Comparison of ENCODE assay signal across 7 mouse cellular contexts in genomic region chr10:86600843-86601242, GRCm38 (mm10).
DNase-seq lines count a peak whose midpoint lies in the region; ATAC-seq and TF ChIP-seq lines count a peak whose summit lies in the region.
"Not testable (repeated sequence)": the region's sequence is repeated elsewhere in the genome, so short reads cannot be mapped to it uniquely, and the experiment has no call there.

No protein-coding gene starts in this region.

- H3K36me3 ChIP-seq in CH12.LX (replicated peaks in 1 of 2; ENCODE audit: control insufficient read depth in 1 of 2, insufficient read depth in 1 of 2, low read length in 1 of 2); embryonic facial prominence, embryonic 10.5 days (replicated peaks); intestine, postnatal 0 days (ENCODE audit: control insufficient read depth, insufficient read depth); limb, embryonic 11.5 days (ENCODE audit: control insufficient read depth, insufficient read depth, low read length): not testable (repeated sequence)

- H3K9me3 ChIP-seq in CH12.LX (replicated peaks; ENCODE audit: low read length); embryonic facial prominence, embryonic 10.5 days; intestine, postnatal 0 days (ENCODE audit: control insufficient read depth); limb, embryonic 11.5 days (ENCODE audit: control insufficient read depth, low read length): not testable (repeated sequence)

- in situ Hi-C loops in CH12.LX (cut with MboI; ENCODE audit: low pct_ligation_motif_present, low pct_unique_long_range_greater_than_20kb, low sequenced_read_pairs), result not testable (repeated sequence)

- not testable (repeated sequence) for ATAC-seq in intestine, postnatal 0 days; limb, embryonic 11.5 days (ENCODE audit: insufficient number of reproducible peaks, low FRiP score, low TSS enrichment, low read depth)

- 43% methylated on average over 7 of the region's 7 CpGs for WGBS in embryonic facial prominence, embryonic 10.5 days
- WGBS in intestine, postnatal 0 days, result 46% methylated on average over 7 of the region's 7 CpGs
- WGBS in limb, embryonic 11.5 days, result 44% methylated on average over 7 of the region's 7 CpGs

- not testable (repeated sequence) for TF ChIP-seq EP300 in CH12.LX (IDR thresholded peaks at IDR 0.05; ENCODE audit: low read length)

- H3K4me1 ChIP-seq in CH12.LX (ENCODE audit: control insufficient read depth in 1 of 2, insufficient read depth in 2 of 2); embryonic facial prominence, embryonic 10.5 days; intestine, postnatal 0 days (replicated peaks; ENCODE audit: control insufficient read depth, insufficient read depth, low read length); limb, embryonic 11.5 days (ENCODE audit: control insufficient read depth, insufficient read depth, low read length): not testable (repeated sequence)

- H3K27ac ChIP-seq in CH12.LX (ENCODE audit: insufficient read depth, low read depth); embryonic facial prominence, embryonic 10.5 days (replicated peaks); intestine, postnatal 0 days (ENCODE audit: low read depth, low read length); limb, embryonic 11.5 days (replicated peaks; ENCODE audit: low read depth, low read length): not testable (repeated sequence)

- TF ChIP-seq RAD21 in CH12.LX (IDR thresholded peaks at IDR 0.05; ENCODE audit: low read depth, low read length), result peak; percentile 36

- H3K4me3 ChIP-seq in CH12.LX (replicated peaks in 1 of 3; ENCODE audit: low read depth in 2 of 3, low read length in 2 of 3, poor library complexity in 1 of 3); embryonic facial prominence, embryonic 10.5 days; intestine, postnatal 0 days (ENCODE audit: low read depth, low read length); limb, embryonic 11.5 days (ENCODE audit: low read depth, low read length): not testable (repeated sequence)

- dilution Hi-C loops in CH12.LX (cut with MboI; ENCODE audit: extremely low pct_ligation_motif_present, extremely low pct_unique_long_range_greater_than_20kb, low sequenced_read_pairs), result not testable (repeated sequence)

- not testable (repeated sequence) for H3K9ac ChIP-seq in CH12.LX (ENCODE audit: insufficient read depth, low read depth); intestine, postnatal 0 days (ENCODE audit: low read depth, low read length); limb, embryonic 11.5 days (ENCODE audit: low read length)

- TF ChIP-seq CTCF in CH12.LX (conservative IDR thresholded peaks at IDR 0.05 in 1 of 2, IDR thresholded peaks at IDR 0.05 in 1 of 2; ENCODE audit: low read depth in 2 of 2, low read length in 2 of 2), result peak in 1 of 2 experiments; percentile 57; a peak in 2 of 4 replicates
- TF ChIP-seq CTCF in intestine, postnatal 0 days (IDR thresholded peaks at IDR 0.05; ENCODE audit: low read depth), result peak; percentile 48

- DNase-seq in CH12.LX (ENCODE audit: extremely low read depth), result peak; percentile 24
- DNase-seq in adrenal gland, adult (ENCODE audit: inconsistent age in 2 of 2, low spot score in 1 of 2), result peak; percentile 23 to 52
- peak; percentile 4 for DNase-seq in brain, adult 2 months (ENCODE audit: low read depth, low spot score)
- peak; percentile 10 for DNase-seq in embryonic facial prominence, embryonic 10.5 days (ENCODE audit: low spot score)
- peak; percentile 26 for DNase-seq in limb, embryonic 11.5 days (ENCODE audit: low spot score)
- peak; percentile 15 for DNase-seq in lung, postnatal 36 days

- not testable (repeated sequence) for H3K4me2 ChIP-seq in CH12.LX (ENCODE audit: insufficient read depth, low read depth, poor library complexity, severe bottlenecking); intestine, postnatal 0 days (replicated peaks; ENCODE audit: low read depth); limb, embryonic 11.5 days (ENCODE audit: low read depth, severe bottlenecking)

- H3K27me3 ChIP-seq in CH12.LX (replicated peaks); embryonic facial prominence, embryonic 10.5 days (replicated peaks; ENCODE audit: low read depth, poor library complexity, severe bottlenecking); intestine, postnatal 0 days (replicated peaks; ENCODE audit: control insufficient read depth, insufficient read depth, low read length); limb, embryonic 11.5 days (ENCODE audit: control insufficient read depth, insufficient read depth, low read length): not testable (repeated sequence)

- not testable (repeated sequence) for H3K79me2 ChIP-seq in CH12.LX (replicated peaks; ENCODE audit: control insufficient read depth, extremely low read depth, insufficient read depth, poor library complexity, severe bottlenecking)

- not testable (repeated sequence) for TF ChIP-seq POLR2A in CH12.LX (IDR thresholded peaks at IDR 0.05; ENCODE audit: low read depth, low read length)

TF ChIP-seq in CH12.LX, 34 proteins besides CTCF, POLR2A, EP300 and RAD21:
- TF ChIP-seq SMC3 (IDR thresholded peaks at IDR 0.05; ENCODE audit: low read depth, low read length), result peak; percentile 57
TF ChIP-seq in CH12.LX: peak in this region for 1; not testable (repeated sequence) for 33.
